Mouse (Mus musculus) ES-E14 (cell line): ENCODE data around the gene Lca5l.

Source experiments
- CHD2 ChIP-seq: IDR thresholded peaks from 2 replicates; pipeline ENCODE4 v1.6.1; 2014; ENCODE audit warnings: mild to moderate bottlenecking, low read depth, low read length, inconsistent platforms
- HCFC1 ChIP-seq: IDR thresholded peaks from 2 replicates; pipeline ENCODE4 v1.6.1; 2012; ENCODE audit warnings: low read length, inconsistent platforms, borderline replicate concordance; ENCODE audit not compliant: insufficient read depth
- MAFK ChIP-seq: IDR thresholded peaks from 2 replicates; pipeline ENCODE4 v1.6.1; 2014; ENCODE audit warnings: mild to moderate bottlenecking, low read depth, low read length, inconsistent platforms; ENCODE audit not compliant: insufficient read depth
- ZNF384 ChIP-seq: IDR thresholded peaks from 2 replicates; pipeline ENCODE4 v1.6.1; 2012; ENCODE audit warnings: low read depth, low read length, inconsistent platforms

GRCm38 (mm10) chr16:96160927-96161326 is 31.1 kb downstream of the Lca5l start:
- TF ChIP-seq CHD2 (no peak), ZNF384 (no peak), HCFC1 (no peak), MAFK (no peak)
